Mouse (Mus musculus) layer of hippocampus, postnatal 14 days (tissue): ENCODE results near the gene Per1. TPM values are rescaled to one million over a fixed set of nuclear protein-coding genes. Genes with fewer than 3 reads are reported as not detected.

ENCODE experiments used
- DNase-seq, 2 experiments: peaks; one replicate each; pipeline ENCODE4 v3.0.0; 2021 to 2022; ENCODE audit warnings: low spot score in 2 of 2, mixed read lengths in 1 of 2
- total RNA-seq, 2 experiments: library from RNA; stranded (reverse); gene quantifications; 2 replicates each; pipeline ENCODE4 v1.2.3; 2021

The Per1 gene
- total RNA-seq, 2 experiments from 2014 or later = 84.4 to 86.8 TPM

- DNase-seq = no peak
Observed at GRCm38 (mm10) chr11:69098039-69098761, 3.2 kb downstream of the Per1 start.

GRCm38 (mm10) chr11:69098762-69099091, 3.7 kb downstream of the Per1 start:
- peak; percentile 96 to 97 for DNase-seq

GRCm38 (mm10) chr11:69099177-69099914, 4.3 kb downstream of the Per1 start:
- DNase-seq = peak; percentile 73 to 87

GRCm38 (mm10) chr11:69099915-69100345, 4.9 kb downstream of the Per1 start:
- peak; percentile 85 to 94 for DNase-seq

- no peak for DNase-seq
Observed at GRCm38 (mm10) chr11:69100639-69101360, 5.8 kb downstream of the Per1 start.

GRCm38 (mm10) chr11:69101604-69102402, 6.8 kb downstream of the Per1 start:
- DNase-seq = no peak

GRCm38 (mm10) chr11:69102403-69102725, 7.3 kb downstream of the Per1 start:
- DNase-seq = no peak

- DNase-seq = no peak
Observed at GRCm38 (mm10) chr11:69103121-69103520, 8.1 kb downstream of the Per1 start.

- no peak for DNase-seq
Observed at GRCm38 (mm10) chr11:69103531-69104435, 8.8 kb downstream of the Per1 start.

- no peak for DNase-seq
Observed at GRCm38 (mm10) chr11:69104487-69104886, 9.5 kb downstream of the Per1 start.

GRCm38 (mm10) chr11:69105227-69105626, 10.2 kb downstream of the Per1 start:
- DNase-seq = no peak

- DNase-seq = no peak
Observed at GRCm38 (mm10) chr11:69105796-69106195, 10.8 kb downstream of the Per1 start.

- DNase-seq = no peak
Observed at GRCm38 (mm10) chr11:69106299-69106698, 11.3 kb downstream of the Per1 start.

GRCm38 (mm10) chr11:69106842-69107241, 11.8 kb downstream of the Per1 start:
- no peak for DNase-seq

- no peak for DNase-seq
Observed at GRCm38 (mm10) chr11:69107676-69108075, 12.7 kb downstream of the Per1 start.

- DNase-seq = no peak
Observed at GRCm38 (mm10) chr11:69108223-69108622, 13.2 kb downstream of the Per1 start.

GRCm38 (mm10) chr11:69109032-69109900, 14.2 kb downstream of the Per1 start:
- DNase-seq = no peak

- peak; percentile 93 to 95 for DNase-seq
Observed at GRCm38 (mm10) chr11:69110319-69111046, 15.5 kb downstream of the Per1 start.
